28 mouse cellular contexts compared by ENCODE assay signal in the genomic region with DNA sequence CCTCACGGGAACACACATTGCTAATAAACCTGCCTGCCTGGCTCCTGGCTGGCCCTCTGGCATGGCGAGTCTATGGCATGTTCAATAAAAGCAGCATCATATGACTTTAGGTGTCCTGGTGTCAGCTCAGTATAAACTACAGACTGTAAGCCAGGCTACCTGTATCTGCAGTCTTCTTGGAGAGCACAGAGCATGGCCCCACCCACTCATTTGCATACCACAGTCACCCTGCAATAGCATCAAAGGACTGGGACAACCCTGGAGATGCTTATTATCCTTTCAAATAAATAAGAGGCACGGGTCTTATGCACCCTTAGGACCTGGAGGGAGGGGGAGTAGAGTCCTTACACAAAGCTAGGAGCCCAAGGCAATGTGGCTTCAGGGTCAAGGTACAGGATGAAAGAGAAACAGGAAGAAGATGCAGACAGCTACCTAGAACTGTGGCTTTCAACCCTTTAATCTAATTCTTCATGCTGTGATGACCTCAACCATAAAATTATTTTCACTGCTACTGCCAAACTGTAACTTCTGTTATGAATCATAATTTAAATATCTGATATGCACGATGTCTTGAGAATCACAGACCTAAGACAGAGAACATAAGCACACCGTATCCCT. TPM values are rescaled to one million over a fixed set of nuclear protein-coding genes. Genes with fewer than 3 reads are reported as not detected.
A peak's percentile ranks its signal among the peaks of the same experiment; 100 is the strongest.
DNase-seq lines count a peak whose midpoint lies in the region; ATAC-seq lines count a peak whose summit lies in the region.
"Had no signal": no experiment of that assay in that cellular context is flagged by ENCODE, and none has a peak within 500 bp of the region (broad histone marks: within the 10 kb centered on the region; RNA-seq: fewer than 3 reads in every experiment).

No protein-coding gene starts in this region.

- no peaks in the 10 kb centered on the region for H3K9me3 ChIP-seq in forebrain, embryonic 14.5 days (replicated peaks; ENCODE audit: control insufficient read depth, low read length)
- H3K9me3 ChIP-seq in forebrain, embryonic 11.5 days (ENCODE audit: control insufficient read depth, low read length), result no peaks in the 10 kb centered on the region
- H3K9me3 ChIP-seq: embryonic facial prominence, embryonic 13.5 days; heart, embryonic 13.5 days; hindbrain, embryonic 12.5 days; kidney, embryonic 15.5 days; limb, embryonic 12.5 days; midbrain, embryonic 15.5 days; neural tube, embryonic 13.5 days had no signal

- 74% methylated on average over 5 of the region's 5 CpGs for WGBS in forebrain, embryonic 14.5 days
- WGBS in forebrain, embryonic 11.5 days, result 80% methylated on average over 5 of the region's 5 CpGs

- no peak overlapping the region for H3K9ac ChIP-seq in forebrain, embryonic 14.5 days (ENCODE audit: low read length)
- H3K9ac ChIP-seq in forebrain, embryonic 11.5 days (ENCODE audit: low read length), result no peak overlapping the region
- H3K9ac ChIP-seq: embryonic facial prominence, embryonic 13.5 days; heart, embryonic 13.5 days; hindbrain, embryonic 12.5 days; kidney, embryonic 15.5 days; limb, embryonic 12.5 days; liver, postnatal 0 days; midbrain, embryonic 15.5 days; neural tube, embryonic 13.5 days had no signal

- no peaks in the 10 kb centered on the region for H3K27me3 ChIP-seq in forebrain, embryonic 14.5 days (replicated peaks; ENCODE audit: control insufficient read depth, insufficient read depth, low read length)
- H3K27me3 ChIP-seq in forebrain, embryonic 11.5 days (ENCODE audit: control insufficient read depth, insufficient read depth, low read length), result no peaks in the 10 kb centered on the region
- H3K27me3 ChIP-seq: embryonic facial prominence, embryonic 13.5 days; heart, embryonic 13.5 days; hindbrain, embryonic 12.5 days; kidney, embryonic 15.5 days; limb, embryonic 12.5 days; midbrain, embryonic 15.5 days; neural tube, embryonic 13.5 days had no signal

- no peak for ATAC-seq in forebrain, embryonic 14.5 days
- no peak for ATAC-seq in forebrain, embryonic 11.5 days (replicated peaks; ENCODE audit: low FRiP score)
- ATAC-seq in activated CD4-positive, CD25-positive, alpha-beta regulatory T cell, adult 4 months, result peak; percentile 72
- ATAC-seq: forebrain, embryonic 16.5 days; liver, postnatal 0 days; midbrain, embryonic 15.5 days had no signal

- no peaks in the 10 kb centered on the region for H3K4me1 ChIP-seq in forebrain, embryonic 14.5 days (ENCODE audit: control insufficient read depth, insufficient read depth, low read length)
- H3K4me1 ChIP-seq in forebrain, embryonic 11.5 days (replicated peaks; ENCODE audit: control insufficient read depth, insufficient read depth, low read length), result no peaks in the 10 kb centered on the region
- H3K4me1 ChIP-seq: hindbrain, embryonic 12.5 days; limb, embryonic 12.5 days; midbrain, embryonic 15.5 days; neural tube, embryonic 13.5 days had no signal

- peaks cover 44% of the 10 kb centered on the region for H3K36me3 ChIP-seq in forebrain, embryonic 14.5 days (ENCODE audit: control insufficient read depth, insufficient read depth, low read length)
- H3K36me3 ChIP-seq in forebrain, embryonic 11.5 days (ENCODE audit: control insufficient read depth, insufficient read depth, low read length), result no peaks in the 10 kb centered on the region
- H3K36me3 ChIP-seq: midbrain, embryonic 15.5 days had no signal

- peak overlapping the region; percentile 14; the same call in 1 of the 2 replicates for H3K27ac ChIP-seq in forebrain, embryonic 14.5 days (ENCODE audit: low read depth, low read length)
- no peak overlapping the region for H3K27ac ChIP-seq in forebrain, embryonic 11.5 days (ENCODE audit: low read depth, low read length)
- H3K27ac ChIP-seq: embryonic facial prominence, embryonic 13.5 days; heart, embryonic 13.5 days; hindbrain, embryonic 12.5 days; kidney, embryonic 15.5 days; limb, embryonic 12.5 days; midbrain, embryonic 15.5 days; neural tube, embryonic 13.5 days had no signal

- no peak for DNase-seq in forebrain, embryonic 14.5 days (ENCODE audit: low spot score)
- no peak for DNase-seq in forebrain, embryonic 11.5 days (ENCODE audit: low spot score)
- DNase-seq in CD4-positive, CD25-positive, alpha-beta regulatory T cell, adult 2 months (ENCODE audit: low read depth, low spot score), result peak; percentile 67
- DNase-seq in naive thymus-derived CD4-positive, alpha-beta T cell, adult 2 months (ENCODE audit: low read depth), result peak; percentile 37
- DNase-seq in spleen, adult 12 weeks (ENCODE audit: low spot score), result no peak
- DNase-seq in frontal cortex, postnatal 10 days (ENCODE audit: low spot score in 2 of 2), result no peak
- no peak for DNase-seq in layer of hippocampus, adult 9-11 months
- DNase-seq: adrenal gland, adult 2 months; cerebellum, adult 2 months; cerebellum, postnatal 25 days; embryo, embryonic 11 days; gastrocnemius, postnatal 14 days; heart, adult 18-20 months; heart, postnatal 14 days; kidney, postnatal 36 days; liver, postnatal 0 days; lung, postnatal 10 days had no signal

- H3K4me2 ChIP-seq in forebrain, embryonic 14.5 days (ENCODE audit: low read length), result no peak overlapping the region
- no peak overlapping the region for H3K4me2 ChIP-seq in forebrain, embryonic 11.5 days (ENCODE audit: low read depth, low read length, severe bottlenecking)
- H3K4me2 ChIP-seq: embryonic facial prominence, embryonic 13.5 days; heart, embryonic 13.5 days; hindbrain, embryonic 12.5 days; kidney, embryonic 15.5 days; limb, embryonic 12.5 days; liver, embryonic 11.5 days; midbrain, embryonic 15.5 days; neural tube, embryonic 13.5 days had no signal

- no peak overlapping the region for H3K4me3 ChIP-seq in forebrain, embryonic 14.5 days (ENCODE audit: low read depth, low read length)
- H3K4me3 ChIP-seq in forebrain, embryonic 11.5 days (ENCODE audit: low read depth, low read length), result no peak overlapping the region
- H3K4me3 ChIP-seq: embryonic facial prominence, embryonic 13.5 days; erythroblast, embryonic 14.5 days; heart, embryonic 13.5 days; hindbrain, embryonic 12.5 days; kidney, embryonic 15.5 days; limb, embryonic 12.5 days; midbrain, embryonic 15.5 days; neural tube, embryonic 13.5 days had no signal

RNA-seq across cellular contexts. Expression of gene Chga, which starts 26.9 kb away (rescaled TPM):
- polyA plus RNA-seq in forebrain, embryonic 14.5 days (2014; fragmentation: Nextera tagmentation; extraction: Ambion mirVana), result 63.3 and 76.8 TPM in 2 replicates
- polyA plus RNA-seq in forebrain, embryonic 11.5 days (2014; fragmentation: Nextera tagmentation; extraction: Ambion mirVana), result 16.7 and 18.1 TPM in 2 replicates
- polyA plus RNA-seq in activated CD4-positive, CD25-positive, alpha-beta regulatory T cell, adult 4 months (2017; shearing (Covaris generic)), result not detected

Comparison
In these comparisons a context has a peak if more than half of its experiments do, and no peak if none do; other contexts are left out.
1. DNase-seq: peak in CD4-positive, CD25-positive, alpha-beta regulatory T cell, adult 2 months (single experiment) and naive thymus-derived CD4-positive, alpha-beta T cell, adult 2 months (single experiment); none in forebrain, embryonic 14.5 days (single experiment), forebrain, embryonic 11.5 days (single experiment), spleen, adult 12 weeks (single experiment), frontal cortex, postnatal 10 days (0 of 2) and layer of hippocampus, adult 9-11 months (single experiment).
2. RNA of gene Chga, which starts 26.9 kb away (polyA plus RNA-seq): 63.3 to 76.8 TPM in forebrain, embryonic 14.5 days and 16.7 to 18.1 TPM in forebrain, embryonic 11.5 days; not detected in activated CD4-positive, CD25-positive, alpha-beta regulatory T cell, adult 4 months; every median in the first group is over 10 times any median in the second.